Mouse (Mus musculus) small intestine, adult 2 months (tissue): ENCODE results near the gene Chad. TPM values are rescaled to one million over a fixed set of nuclear protein-coding genes. Genes with fewer than 3 reads are reported as not detected.

Experiments
- H3K27ac ChIP-seq: fragments of 200-500 bp; 2 replicates; pipeline ENCODE4 v1.5.1; 2012; ENCODE audit warnings: low read depth, low read length, control low read depth, inconsistent platforms; ENCODE audit not compliant: insufficient read depth
- H3K27me3 ChIP-seq: fragments of 200-500 bp; 2 replicates; pipeline ENCODE4 v1.6.1; 2012; ENCODE audit warnings: mild to moderate bottlenecking, moderate library complexity, low read length, inconsistent platforms; ENCODE audit not compliant: control insufficient read depth, insufficient read depth
- H3K36me3 ChIP-seq: fragments of 200-500 bp; 2 replicates; pipeline ENCODE4 v1.6.1; 2012; ENCODE audit warnings: mild to moderate bottlenecking, low read length, control low read depth, inconsistent platforms; ENCODE audit not compliant: control insufficient read depth, insufficient read depth
- H3K4me1 ChIP-seq: fragments of 200-500 bp; 2 replicates; pipeline ENCODE4 v1.6.1; 2012; ENCODE audit warnings: low read length, inconsistent platforms, mixed read lengths; ENCODE audit not compliant: control insufficient read depth, insufficient read depth, insufficient read length
- H3K4me3 ChIP-seq: fragments of 200-500 bp; 2 replicates; pipeline ENCODE4 v1.5.1; 2012; ENCODE audit warnings: low read depth, mild to moderate bottlenecking, control low read depth, inconsistent platforms, low read length, moderate library complexity
- CTCF ChIP-seq: fragments of 200-500 bp; IDR thresholded peaks from 2 replicates; pipeline ENCODE4 v1.5.1; 2012; ENCODE audit warnings: low read depth, mild to moderate bottlenecking, control low read depth, inconsistent platforms, low read length, moderate library complexity, mixed read lengths; ENCODE audit not compliant: insufficient replicate concordance, insufficient read length; ENCODE audit errors: extremely low read depth
- POLR2A ChIP-seq: fragments of 200-500 bp; IDR thresholded peaks from 2 replicates; pipeline ENCODE4 v1.6.1; 2012; ENCODE audit warnings: low read depth, mild to moderate bottlenecking, control low read depth, inconsistent platforms, low read length, moderate library complexity
- WGBS: fragments of 180-500 bp; shearing (Covaris S2); methylation state at CpG from one replicate; pipeline ENCODE4 v1.1.7; 2018; 5-methylcytosine and 5-hydroxymethylcytosine counted together
- polyA plus RNA-seq: library from polyadenylated mRNA; depleted of rRNA; stranded (reverse); fragments of >200 nt; gene quantifications from 2 replicates; pipeline ENCODE4 v1.2.3, GENCODE M21; 2012

The Chad gene
- polyA plus RNA-seq, 1 experiment, result 0.91 TPM

DNA sequence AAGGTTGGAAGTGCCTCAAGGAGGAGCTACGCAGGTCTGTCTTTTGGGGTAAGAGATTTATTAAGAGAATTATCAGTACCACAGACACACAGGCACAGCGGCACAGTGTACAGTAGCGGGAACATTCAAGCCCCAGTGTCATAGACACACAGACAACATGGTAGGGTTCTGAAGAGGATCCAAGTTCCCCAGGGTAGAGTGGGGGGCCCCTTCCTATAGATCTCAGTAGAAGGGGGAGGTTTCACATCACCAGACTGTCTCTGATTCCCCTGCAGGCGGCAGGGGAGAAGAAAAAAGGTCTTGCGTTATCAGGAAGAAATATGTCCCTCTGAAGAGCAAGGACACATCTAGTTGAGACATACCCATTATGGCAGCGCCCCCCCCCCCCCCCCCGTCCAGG is 25.1 kb upstream of the Chad start:
- Histone ChIP-seq H3K27me3 (no peaks in the 10 kb centered on the region), H3K36me3 (0 out of 2 replicates have a peak, but pooled peaks cover 2% of the 10 kb centered on the region), H3K4me3 (no peak overlapping the region), H3K4me1 (peaks cover 17% of the 10 kb centered on the region; the same call in 1 of the 2 replicates), H3K27ac (no peak overlapping the region)
- WGBS, result 87% methylated on average over 7 of the region's 7 CpGs
- no peak for TF ChIP-seq POLR2A
- no peak for TF ChIP-seq CTCF

DNA sequence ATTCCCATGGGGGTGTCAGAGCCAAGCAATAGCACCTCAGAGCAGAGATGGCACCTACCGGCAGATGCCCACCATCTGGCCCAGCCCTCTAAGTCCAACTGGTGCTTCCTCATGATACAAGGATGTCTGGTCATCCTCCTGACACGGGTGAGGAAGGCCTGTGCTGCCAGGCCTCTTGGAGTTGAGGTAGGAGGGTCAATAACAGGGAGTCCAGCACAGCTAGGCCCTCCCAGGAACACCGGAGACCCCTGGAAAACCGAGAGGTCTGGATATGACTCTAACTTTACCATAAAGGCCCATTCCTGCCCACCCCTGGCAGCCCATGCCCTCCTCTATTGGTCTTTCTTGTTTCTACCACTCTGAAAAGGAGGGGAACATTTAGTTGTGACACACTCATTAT is 22.4 kb upstream of the Chad start:
- TF ChIP-seq CTCF (no peak), POLR2A (no peak)

GRCm38 (mm10) chr11:94543344-94543743 is 21.5 kb upstream of the Chad start:
- H3K27me3 ChIP-seq, result no peaks in the 10 kb centered on the region
- 0 out of 2 replicates have a peak, but pooled peaks cover 2% of the 10 kb centered on the region for H3K36me3 ChIP-seq
- H3K4me1 ChIP-seq, result peaks cover 13% of the 10 kb centered on the region
- no peak overlapping the region for H3K4me3 ChIP-seq
- WGBS, result 84% methylated on average over 12 of the region's 12 CpGs
- no peak for TF ChIP-seq CTCF
- no peak for TF ChIP-seq POLR2A
- peak overlapping the region; percentile 60; the same call in 1 of the 2 replicates for H3K27ac ChIP-seq

More for the DNA sequence above, 22.4 kb upstream of the Chad start:
- Histone ChIP-seq H3K27ac (no peak overlapping the region), H3K36me3 (0 out of 2 replicates have a peak, but pooled peaks cover 2% of the 10 kb centered on the region), H3K4me1 (peaks cover 12% of the 10 kb centered on the region; the same call in 1 of the 2 replicates), H3K4me3 (no peak overlapping the region), H3K27me3 (no peaks in the 10 kb centered on the region)
- WGBS, result 92% methylated on average over 4 of the region's 4 CpGs

DNA sequence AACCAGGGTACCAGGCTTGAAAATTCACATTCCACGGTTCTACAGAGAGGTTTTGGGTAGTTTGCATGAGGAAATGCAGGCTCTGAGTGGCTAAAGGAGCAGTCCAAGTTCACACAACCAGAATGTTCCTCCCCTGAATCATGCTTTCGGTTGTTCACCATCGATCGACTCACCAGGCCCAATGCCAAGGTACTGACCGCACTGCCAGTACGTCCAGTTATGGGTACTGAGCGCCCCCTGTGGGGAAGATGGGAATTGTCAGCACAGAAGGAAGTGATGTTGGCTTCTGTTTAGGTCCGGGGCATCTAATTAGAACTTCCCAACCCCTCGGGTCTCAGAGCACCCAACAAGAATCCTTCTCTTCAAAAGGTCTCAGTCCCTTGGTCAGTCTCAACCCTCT is 20.9 kb upstream of the Chad start:
- no peaks in the 10 kb centered on the region for H3K27me3 ChIP-seq
- TF ChIP-seq POLR2A (no peak), CTCF (peak; percentile 84; the same call in 1 of the 2 replicates)
- peaks cover 12% of the 10 kb centered on the region for H3K4me1 ChIP-seq
- WGBS, result 4% methylated on average over 9 of the region's 9 CpGs
- 0 out of 2 replicates have a peak, but pooled peaks cover 2% of the 10 kb centered on the region for H3K36me3 ChIP-seq
- H3K27ac ChIP-seq, result peak overlapping the region; percentile 60; the same call in 1 of the 2 replicates
- no peak overlapping the region for H3K4me3 ChIP-seq

DNA sequence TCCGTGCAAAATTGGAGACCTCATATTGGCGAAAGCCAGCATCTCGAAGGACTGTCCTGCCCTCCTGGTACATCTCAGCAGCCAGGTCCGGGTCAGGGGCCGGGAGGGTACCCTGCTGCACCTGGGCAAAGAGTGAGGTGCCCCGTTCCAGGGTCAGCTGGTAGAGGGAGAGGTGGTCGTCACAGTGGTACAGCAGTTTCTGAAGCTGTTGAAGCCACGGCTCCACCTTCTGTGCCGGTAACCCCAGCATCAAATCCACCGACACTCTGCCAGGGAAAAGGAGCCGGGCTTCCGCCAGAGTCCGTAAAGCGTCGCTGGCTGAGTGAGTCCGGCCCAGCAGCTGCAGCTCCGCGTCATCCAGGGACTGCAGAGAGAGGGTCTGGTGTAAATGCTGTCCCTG is 20.4 kb upstream of the Chad start:
- H3K4me1 ChIP-seq, result peaks cover 11% of the 10 kb centered on the region
- H3K27ac ChIP-seq, result no peak overlapping the region
- no peak for TF ChIP-seq CTCF
- no peak for TF ChIP-seq POLR2A
- WGBS, result 75% methylated on average over 18 of the region's 18 CpGs
- no peak overlapping the region; the same call in 1 of the 2 replicates for H3K4me3 ChIP-seq
- H3K36me3 ChIP-seq, result 0 out of 2 replicates have a peak, but pooled peaks cover 2% of the 10 kb centered on the region
- H3K27me3 ChIP-seq, result no peaks in the 10 kb centered on the region

DNA sequence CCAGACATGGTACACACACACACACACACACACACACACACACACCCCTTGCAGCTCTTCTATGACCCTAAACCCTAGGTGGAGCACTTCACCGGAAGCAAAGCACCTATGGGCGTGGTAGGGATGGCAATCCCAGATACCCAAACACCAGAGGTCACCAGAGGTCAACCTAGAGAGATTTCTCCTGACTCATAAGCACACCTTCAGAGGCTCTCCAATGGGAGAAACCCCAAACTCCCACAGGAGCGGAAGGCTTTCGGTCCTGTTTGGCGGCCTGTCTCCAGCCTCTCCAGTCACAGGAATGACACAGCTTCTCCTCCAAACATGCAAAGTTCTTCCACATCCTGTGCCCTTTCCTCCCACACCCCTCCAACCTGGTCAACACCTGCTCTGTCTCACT is 18.5 kb upstream of the Chad start:
- no peak overlapping the region for H3K4me3 ChIP-seq
- H3K27ac ChIP-seq, result no peak overlapping the region
- WGBS, result 93% methylated on average over 5 of the region's 5 CpGs
- no peak for TF ChIP-seq POLR2A
- TF ChIP-seq CTCF, result no peak
- H3K4me1 ChIP-seq, result peaks cover 14% of the 10 kb centered on the region
- no peaks in the 10 kb centered on the region for H3K27me3 ChIP-seq
- H3K36me3 ChIP-seq, result 0 out of 2 replicates have a peak, but pooled peaks cover 2% of the 10 kb centered on the region

DNA sequence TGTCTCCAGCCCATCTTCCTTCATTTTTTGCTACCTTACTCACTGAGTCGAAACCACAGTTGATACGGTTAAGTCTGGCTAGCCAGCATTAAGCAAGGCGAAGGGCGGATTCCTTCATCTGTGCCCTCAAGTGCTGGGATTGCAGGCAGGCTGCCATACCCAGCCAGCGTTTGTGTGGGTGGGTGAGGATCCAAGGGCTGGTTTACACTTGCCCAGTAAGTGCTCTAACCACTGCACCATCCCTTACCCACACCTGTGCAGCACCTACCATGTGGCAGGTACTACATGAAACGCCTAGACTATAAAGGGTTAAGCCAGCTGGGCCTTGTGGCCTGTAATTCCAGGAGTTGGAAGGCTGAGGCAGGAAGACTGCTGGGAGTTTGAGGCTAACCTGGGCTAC is 17.6 kb upstream of the Chad start:
- WGBS, result 89% methylated on average over 6 of the region's 6 CpGs
- H3K36me3 ChIP-seq, result 0 out of 2 replicates have a peak, but pooled peaks cover 2% of the 10 kb centered on the region
- TF ChIP-seq POLR2A (no peak), CTCF (no peak)
- peaks cover 14% of the 10 kb centered on the region for H3K4me1 ChIP-seq
- no peak overlapping the region for H3K4me3 ChIP-seq
- no peak overlapping the region for H3K27ac ChIP-seq
- H3K27me3 ChIP-seq, result no peaks in the 10 kb centered on the region
